Mouse (Mus musculus) liver, embryonic 11.5 days (tissue): ENCODE measurements around the gene Tmem210. TPM values are rescaled to one million over a fixed set of nuclear protein-coding genes. Genes with fewer than 3 reads are reported as not detected.
A peak's percentile ranks its signal among the peaks of the same experiment; 100 is the strongest.

Source experiments
- ATAC-seq: fragments of 200-750 bp; cut with Nextera tagmentation; replicated peaks from 2 replicates; pipeline ENCODE4 v1.8.0; 2017; ENCODE audit warnings: moderate number of reproducible peaks, mild to moderate bottlenecking, moderate TSS enrichment, moderate library complexity; ENCODE audit not compliant: low FRiP score
- DNase-seq: peaks from one replicate; pipeline ENCODE4 v3.0.0-alpha.2; 2017; ENCODE audit warnings: low spot score
- H3K27ac ChIP-seq: fragments of 300-500 bp; sonication (generic); 2 replicates; pipeline ENCODE4 v1.5.1; 2014; ENCODE audit warnings: mild to moderate bottlenecking, low read depth, low read length, control low read depth
- H3K27me3 ChIP-seq: fragments of 300-500 bp; sonication (generic); replicated peaks from 2 replicates; pipeline ENCODE4 v1.6.1; 2014; ENCODE audit warnings: low read length, mixed read lengths; ENCODE audit not compliant: control insufficient read depth, insufficient read depth
- H3K36me3 ChIP-seq: fragments of 300-500 bp; sonication (generic); 2 replicates; pipeline ENCODE4 v1.6.1; 2014; ENCODE audit warnings: mild to moderate bottlenecking, low read length, moderate library complexity, mixed read lengths; ENCODE audit not compliant: control insufficient read depth, insufficient read depth
- H3K4me1 ChIP-seq: fragments of 300-500 bp; sonication (generic); replicated peaks from 2 replicates; pipeline ENCODE4 v1.6.1; 2014; ENCODE audit warnings: low read length, mixed read lengths; ENCODE audit not compliant: control insufficient read depth, insufficient read depth
- H3K4me2 ChIP-seq: fragments of 300-500 bp; sonication (generic); 2 replicates; pipeline ENCODE4 v1.6.1; 2014; ENCODE audit warnings: mild to moderate bottlenecking, control low read depth, moderate library complexity
- H3K4me3 ChIP-seq: fragments of 300-500 bp; sonication (generic); 2 replicates; pipeline ENCODE4 v1.5.1; 2014; ENCODE audit warnings: low read depth, low read length, control low read depth
- H3K9ac ChIP-seq: fragments of 300-500 bp; sonication (generic); 2 replicates; pipeline ENCODE4 v1.6.1; 2014; ENCODE audit warnings: low read depth, low read length, control low read depth
- H3K9me3 ChIP-seq: fragments of 300-500 bp; sonication (generic); 2 replicates; pipeline ENCODE4 v1.6.1; 2016; ENCODE audit warnings: low read length, inconsistent platforms, mixed read lengths; ENCODE audit not compliant: control insufficient read depth
- WGBS: fragments of 180-500 bp; shearing (Covaris S2); extraction: QIAGEN DNeasy Blood & Tissue Kit; methylation state at CpG from one replicate; pipeline ENCODE4 v1.1.7; 2014; 5-methylcytosine and 5-hydroxymethylcytosine counted together
- polyA plus RNA-seq: library from polyadenylated mRNA; unstranded; fragments of >200 nt; fragmentation: Nextera tagmentation; extraction: Ambion mirVana; gene quantifications from 2 replicates; pipeline ENCODE4 v1.2.1, GENCODE M21; 2014

Tmem210 gene
- polyA plus RNA-seq, 1 experiment from 2014 or later: not detected

DNA sequence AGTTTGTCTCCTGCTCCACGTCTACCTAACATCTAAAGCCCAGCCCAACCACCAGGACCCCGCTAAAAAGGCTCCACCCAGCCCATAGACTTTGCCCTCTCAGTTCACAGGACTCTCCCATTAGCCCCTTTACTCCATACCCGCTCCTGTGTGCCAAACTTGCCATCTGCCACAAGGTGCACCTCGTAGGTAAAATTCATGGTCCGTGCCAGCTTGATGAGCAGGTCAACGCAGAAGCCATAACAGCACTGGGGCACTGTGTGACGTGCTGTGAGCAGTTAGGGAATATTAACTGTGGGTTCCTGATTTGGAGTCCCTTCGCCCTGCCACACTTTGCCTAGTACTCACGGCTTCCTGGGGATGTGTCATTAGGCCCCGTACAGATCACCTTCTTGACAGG, 10.1 kb downstream of the Tmem210 start:
- WGBS: 79% methylated on average over 10 of the region's 10 CpGs
- Histone ChIP-seq H3K36me3 (no peaks in the 10 kb centered on the region), H3K9ac (no peak overlapping the region), H3K9me3 (no peaks in the 10 kb centered on the region), H3K4me2 (no peak overlapping the region), H3K27me3 (peaks cover 58% of the 10 kb centered on the region), H3K4me3 (no peak overlapping the region), H3K27ac (no peak overlapping the region), H3K4me1 (no peaks in the 10 kb centered on the region)
- no peak for ATAC-seq
- DNase-seq: no peak

DNA sequence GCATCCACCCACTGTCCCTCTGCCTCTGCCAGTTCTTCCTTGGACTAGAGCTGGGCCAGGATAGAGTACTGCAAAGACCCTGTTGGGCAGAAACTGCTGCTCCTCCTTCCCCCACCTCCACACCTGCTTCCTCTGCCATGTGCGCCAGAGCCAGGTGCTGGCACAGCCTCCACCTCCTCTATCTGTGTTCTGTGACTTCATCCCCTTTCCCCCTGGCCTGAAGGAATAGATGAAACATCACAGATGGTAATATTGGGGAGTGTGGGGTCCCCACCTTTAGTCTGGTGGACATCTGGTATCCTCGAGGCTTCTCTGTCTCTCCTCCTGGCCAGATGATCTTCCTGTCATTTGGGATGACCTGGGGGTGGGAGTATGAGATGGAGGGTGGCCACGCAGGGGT, 15.5 kb downstream of the Tmem210 start:
- H3K4me1 ChIP-seq: peaks cover 4% of the 10 kb centered on the region; the same call in 1 of the 2 replicates
- no peak overlapping the region for H3K4me2 ChIP-seq
- H3K27ac ChIP-seq: no peak overlapping the region
- no peak for ATAC-seq
- 54% methylated on average over 3 of the region's 3 CpGs for WGBS
- H3K4me3 ChIP-seq: no peak overlapping the region
- peaks cover 57% of the 10 kb centered on the region for H3K27me3 ChIP-seq
- no peaks in the 10 kb centered on the region for H3K36me3 ChIP-seq
- H3K9ac ChIP-seq: no peak overlapping the region
- no peak for DNase-seq
- no peaks in the 10 kb centered on the region for H3K9me3 ChIP-seq

GRCm38 (mm10) chr2:25303931-25304656, 16.1 kb downstream of the Tmem210 start:
- Histone ChIP-seq H3K9ac (no peak overlapping the region), H3K4me1 (peaks cover 4% of the 10 kb centered on the region; the same call in 1 of the 2 replicates), H3K4me3 (no peak overlapping the region; the same call in 1 of the 2 replicates), H3K9me3 (no peaks in the 10 kb centered on the region), H3K27ac (no peak overlapping the region), H3K4me2 (peak overlapping the region; percentile 69), H3K36me3 (no peaks in the 10 kb centered on the region), H3K27me3 (peaks cover 60% of the 10 kb centered on the region)
- 60% methylated on average over 7 of the region's 7 CpGs for WGBS
- ATAC-seq (no peak), DNase-seq (no peak)

- peak overlapping the region; percentile 42 for H3K4me3 ChIP-seq
- no peak overlapping the region for H3K9ac ChIP-seq
- 1% methylated on average over 41 of the region's 45 CpGs for WGBS
- no peak overlapping the region for H3K27ac ChIP-seq
- H3K9me3 ChIP-seq: no peaks in the 10 kb centered on the region
- H3K4me2 ChIP-seq: peak overlapping the region; percentile 69
- H3K4me1 ChIP-seq: peaks cover 4% of the 10 kb centered on the region; the same call in 1 of the 2 replicates
- peaks cover 66% of the 10 kb centered on the region for H3K27me3 ChIP-seq
- ATAC-seq: peak; percentile 57
- no peaks in the 10 kb centered on the region for H3K36me3 ChIP-seq
- DNase-seq: peak; percentile 58
Measured at GRCm38 (mm10) chr2:25304657-25305541, 17.0 kb downstream of the Tmem210 start.

GRCm38 (mm10) chr2:25305587-25306359, 17.8 kb downstream of the Tmem210 start:
- peaks cover 75% of the 10 kb centered on the region for H3K27me3 ChIP-seq
- no peak overlapping the region for H3K9ac ChIP-seq
- WGBS: 47% methylated on average over 14 of the region's 14 CpGs

DNA sequence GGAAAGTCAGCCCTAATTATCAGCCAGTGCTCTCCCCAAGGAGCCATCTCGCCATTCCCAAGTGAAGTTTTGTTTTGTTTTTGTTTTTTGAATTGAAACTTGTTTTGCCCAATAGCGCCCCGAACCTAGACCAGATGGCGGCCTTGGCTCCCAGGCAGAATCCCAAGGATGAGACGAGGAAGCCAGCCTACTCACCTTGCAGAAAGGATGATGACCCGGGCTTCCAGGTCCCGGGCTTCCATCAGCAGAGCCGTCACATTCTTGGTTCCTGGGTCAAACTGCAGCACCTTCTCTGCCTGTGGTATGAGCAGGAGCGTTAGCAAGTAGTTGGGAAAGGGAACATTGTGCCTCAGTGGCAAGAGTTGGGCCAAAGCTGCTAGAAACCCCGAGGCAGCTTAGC, 22.2 kb downstream of the Tmem210 start:
- no peak overlapping the region for H3K4me2 ChIP-seq
- WGBS: 49% methylated on average over 10 of the region's 10 CpGs
- no peak overlapping the region for H3K27ac ChIP-seq
- DNase-seq (no peak), ATAC-seq (no peak)
- no peaks in the 10 kb centered on the region for H3K36me3 ChIP-seq
- H3K4me1 ChIP-seq: no peaks in the 10 kb centered on the region
- peaks cover 81% of the 10 kb centered on the region for H3K27me3 ChIP-seq
- H3K9me3 ChIP-seq: no peaks in the 10 kb centered on the region
- H3K9ac ChIP-seq: no peak overlapping the region
- no peak overlapping the region for H3K4me3 ChIP-seq

More at GRCm38 (mm10) chr2:25305587-25306359, 17.8 kb downstream of the Tmem210 start:
- H3K4me2 ChIP-seq: peak overlapping the region; percentile 69
- peak overlapping the region; percentile 42; the same call in 1 of the 2 replicates for H3K4me3 ChIP-seq
- H3K27ac ChIP-seq: no peak overlapping the region
- DNase-seq: no peak
- no peaks in the 10 kb centered on the region for H3K36me3 ChIP-seq
- H3K4me1 ChIP-seq: peaks cover 4% of the 10 kb centered on the region; the same call in 1 of the 2 replicates
- ATAC-seq: no peak
- no peaks in the 10 kb centered on the region for H3K9me3 ChIP-seq

DNA sequence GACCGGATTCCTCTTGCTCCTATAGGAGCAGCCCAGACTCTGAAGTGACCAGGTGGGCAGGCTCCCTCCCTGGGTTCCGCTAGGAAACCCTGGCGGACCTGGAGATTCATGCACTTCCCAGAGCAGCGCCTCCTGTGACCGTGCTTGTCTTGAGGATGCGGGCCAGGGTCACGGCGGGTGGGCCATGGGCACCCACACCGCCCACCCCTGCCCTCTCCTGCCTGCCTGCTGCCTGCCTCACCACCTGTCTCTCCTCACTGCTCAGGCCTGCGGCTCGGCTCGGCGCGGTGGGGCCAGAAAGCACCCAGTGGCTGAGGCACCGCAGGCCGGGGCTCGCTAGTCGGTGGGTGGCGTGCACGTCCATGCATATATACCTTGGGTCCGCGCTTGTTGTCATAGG, 23.0 kb downstream of the Tmem210 start:
- DNase-seq (no peak), ATAC-seq (no peak)
- H3K36me3 ChIP-seq: no peaks in the 10 kb centered on the region
- no peak overlapping the region for H3K4me3 ChIP-seq
- no peak overlapping the region for H3K4me2 ChIP-seq
- H3K9me3 ChIP-seq: no peaks in the 10 kb centered on the region
- H3K27ac ChIP-seq: no peak overlapping the region
- 4% methylated on average over 22 of the region's 22 CpGs for WGBS
- peaks cover 73% of the 10 kb centered on the region for H3K27me3 ChIP-seq
- no peaks in the 10 kb centered on the region for H3K4me1 ChIP-seq
- no peak overlapping the region for H3K9ac ChIP-seq

DNA sequence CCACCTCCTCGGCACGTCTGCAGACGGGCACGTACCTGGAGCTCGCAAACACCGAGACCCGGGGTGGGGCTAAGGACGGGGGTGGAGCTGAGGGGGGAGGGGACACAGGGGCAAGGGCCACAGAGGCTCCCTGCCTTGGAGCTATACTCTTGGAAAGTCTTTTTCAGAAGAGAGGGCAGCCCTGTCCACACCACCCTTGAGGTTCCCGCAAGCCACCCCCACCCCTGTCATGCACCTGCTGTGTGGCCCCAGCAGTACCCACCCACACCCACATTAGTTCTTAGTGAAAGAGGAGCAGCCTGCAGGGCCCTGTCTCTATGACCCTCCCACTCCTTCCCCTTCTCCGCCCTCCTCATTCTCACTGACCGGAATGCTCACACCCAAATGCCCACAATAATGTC, 23.5 kb downstream of the Tmem210 start:
- Histone ChIP-seq H3K4me3 (no peak overlapping the region), H3K4me1 (no peaks in the 10 kb centered on the region), H3K9ac (no peak overlapping the region), H3K27ac (no peak overlapping the region), H3K4me2 (no peak overlapping the region), H3K36me3 (no peaks in the 10 kb centered on the region), H3K9me3 (no peaks in the 10 kb centered on the region), H3K27me3 (peaks cover 73% of the 10 kb centered on the region)
- ATAC-seq: no peak
- 4% methylated on average over 11 of the region's 11 CpGs for WGBS
- DNase-seq: no peak
